Comparison of ENCODE assay signal across 9 mouse cellular contexts in genomic region chr12:81160831-81161230, GRCm38 (mm10).
DNase-seq lines count a peak whose midpoint lies in the region; ATAC-seq lines count a peak whose summit lies in the region.
"Had no signal": no experiment of that assay in that cellular context is flagged by ENCODE, and none has a peak within 500 bp of the region (broad histone marks: within the 10 kb centered on the region; RNA-seq: fewer than 3 reads in every experiment).

No protein-coding gene starts in this region.

- H3K4me2 ChIP-seq in hindbrain, embryonic 16.5 days (ENCODE audit: low read length): no peak overlapping the region
- H3K4me2 ChIP-seq: lung, embryonic 15.5 days had no signal

- no peak overlapping the region for H3K4me3 ChIP-seq in hindbrain, embryonic 10.5 days
- H3K4me3 ChIP-seq in hindbrain, embryonic 16.5 days (ENCODE audit: low read length): no peak overlapping the region
- H3K4me3 ChIP-seq: lung, embryonic 15.5 days had no signal

- no peaks in the 10 kb centered on the region for H3K9me3 ChIP-seq in hindbrain, embryonic 10.5 days
- no peaks in the 10 kb centered on the region for H3K9me3 ChIP-seq in hindbrain, embryonic 16.5 days (ENCODE audit: control insufficient read depth, low read length)
- H3K9me3 ChIP-seq: lung, embryonic 15.5 days had no signal

- H3K9ac ChIP-seq in hindbrain, embryonic 16.5 days (ENCODE audit: low read depth, low read length): no peak overlapping the region
- H3K9ac ChIP-seq: lung, embryonic 15.5 days had no signal

- 67% methylated on average over 5 of the region's 5 CpGs for WGBS in hindbrain, embryonic 10.5 days
- WGBS in hindbrain, embryonic 16.5 days: 62% methylated on average over 5 of the region's 5 CpGs

- no peak for ATAC-seq in hindbrain, embryonic 16.5 days
- no peak for ATAC-seq in megakaryocyte, adult 5-6 weeks (ENCODE audit: poor library complexity, severe bottlenecking)

- H3K27me3 ChIP-seq in hindbrain, embryonic 10.5 days (ENCODE audit: insufficient read depth, poor library complexity, severe bottlenecking): no peaks in the 10 kb centered on the region
- no peaks in the 10 kb centered on the region for H3K27me3 ChIP-seq in hindbrain, embryonic 16.5 days (replicated peaks; ENCODE audit: control insufficient read depth, insufficient read depth, low read length)
- H3K27me3 ChIP-seq: lung, embryonic 15.5 days had no signal

- peak; percentile 35 for DNase-seq in hindbrain, embryonic 10.5 days (ENCODE audit: low spot score)
- DNase-seq in ovary, postnatal 36 days (ENCODE audit: low spot score): peak; percentile 70
- DNase-seq in ovary, postnatal 14 days (ENCODE audit: low spot score): no peak
- peak; percentile 10 for DNase-seq in c-Kit-positive CD71-negative TER-119-negative erythroid progenitor cells, embryonic 14.5 days (ENCODE audit: low read depth)
- peak; percentile 52 for DNase-seq in thymus, postnatal 14 days
- no peak for DNase-seq in frontal cortex, postnatal 36 days (ENCODE audit: low spot score in 2 of 2)

- H3K36me3 ChIP-seq in hindbrain, embryonic 10.5 days: peaks cover 20% of the 10 kb centered on the region; the same call in 1 of the 2 replicates
- H3K36me3 ChIP-seq in hindbrain, embryonic 16.5 days (ENCODE audit: control insufficient read depth, insufficient read depth, low read length): no peaks in the 10 kb centered on the region
- H3K36me3 ChIP-seq: lung, embryonic 15.5 days had no signal

- H3K27ac ChIP-seq in hindbrain, embryonic 10.5 days: no peak overlapping the region
- H3K27ac ChIP-seq in hindbrain, embryonic 16.5 days (ENCODE audit: low read depth, low read length): no peak overlapping the region
- H3K27ac ChIP-seq: lung, embryonic 15.5 days had no signal

- peaks cover 10% of the 10 kb centered on the region for H3K4me1 ChIP-seq in hindbrain, embryonic 10.5 days (replicated peaks)
- H3K4me1 ChIP-seq in hindbrain, embryonic 16.5 days (ENCODE audit: control insufficient read depth, insufficient read depth, low read depth, low read length): peaks cover under 1% of the 10 kb centered on the region; the same call in 1 of the 2 replicates
- H3K4me1 ChIP-seq: lung, embryonic 15.5 days had no signal

Comparison
In these comparisons a context has a peak if more than half of its experiments do, and no peak if none do; other contexts are left out.
1. DNase-seq: peak in hindbrain, embryonic 10.5 days (single experiment), ovary, postnatal 36 days (single experiment), c-Kit-positive CD71-negative TER-119-negative erythroid progenitor cells, embryonic 14.5 days (single experiment) and thymus, postnatal 14 days (single experiment); none in ovary, postnatal 14 days (single experiment) and frontal cortex, postnatal 36 days (0 of 2).